Mouse (Mus musculus) erythroid progenitor cell, adult 5-6 weeks (primary cell): ENCODE results near the gene 2310009B15Rik. TPM values are rescaled to one million over a fixed set of nuclear protein-coding genes. Genes with fewer than 3 reads are reported as not detected.

Source experiments
- ATAC-seq: replicated peaks from 2 replicates; pipeline ENCODE4 v1.8.0; 2016; ENCODE audit warnings: moderate number of reproducible peaks, mild to moderate bottlenecking, moderate TSS enrichment, inconsistent platforms; ENCODE audit not compliant: poor library complexity, low FRiP score, severe bottlenecking
- total RNA-seq, 2 experiments: library from RNA; stranded (forward) in 1 of 2; stranded (reverse) in 1 of 2; fragments of 150-400 nt in 1 of 2; fragments of 186-747, 209-891 nt in 1 of 2; gene quantifications; 2 replicates each; pipeline versions ENCODE4 v1.2.3 to v1.2.4; 2015 to 2017; ENCODE audit warnings: low replicate concordance in 2 of 2

Gene 2310009B15Rik
- total RNA-seq (2015; ENCODE audit: low replicate concordance) = not detected in 2 replicates
- not detected in 2 replicates for total RNA-seq (2017; ENCODE audit: low replicate concordance)

DNA sequence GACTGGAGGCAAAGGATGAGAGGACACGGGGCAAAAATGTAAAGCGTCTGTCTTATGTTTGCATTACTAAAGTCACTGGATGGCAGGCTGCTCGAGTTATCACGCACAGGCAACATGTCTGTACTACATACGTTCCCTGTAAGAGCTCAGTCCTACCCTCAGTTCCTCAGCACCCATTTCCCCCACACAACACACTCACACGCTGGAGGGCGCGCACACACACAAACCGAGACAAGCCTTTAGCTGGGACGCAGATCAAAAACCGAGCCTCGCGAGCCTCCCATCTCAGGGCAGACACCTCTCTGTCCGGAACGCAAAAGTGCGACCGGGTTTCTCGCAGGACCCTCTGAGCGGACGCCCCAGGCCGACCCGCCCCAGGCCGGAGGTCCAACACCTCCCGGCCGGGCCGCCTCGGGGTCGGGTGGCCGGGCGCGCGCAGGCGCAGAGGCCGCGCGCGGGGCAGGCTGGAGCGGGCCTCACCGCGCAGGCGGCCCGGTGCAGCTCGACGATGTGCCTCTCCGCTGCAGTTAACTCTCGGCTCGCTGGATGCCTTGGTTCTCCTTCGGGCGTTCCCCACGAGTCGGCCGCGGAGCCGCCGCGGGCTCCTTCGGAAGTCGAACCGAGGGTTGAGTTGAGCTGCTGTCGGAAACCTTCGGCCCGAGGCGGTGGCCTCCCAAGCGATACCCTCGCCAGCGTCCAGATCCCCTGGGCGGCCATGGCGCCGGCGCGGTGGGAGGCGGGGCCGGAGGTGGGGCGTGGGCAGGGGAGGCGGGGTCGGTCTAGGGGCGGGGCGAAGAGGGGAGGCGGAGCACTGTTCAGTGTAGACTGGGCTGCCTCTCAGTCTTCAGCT, at the start of gene 2310009B15Rik:
TSS of gene 2310009B15Rik (minus strand) at position 752 of the 850 bp plus-strand sequence.
- peak; percentile 96 for ATAC-seq

DNA sequence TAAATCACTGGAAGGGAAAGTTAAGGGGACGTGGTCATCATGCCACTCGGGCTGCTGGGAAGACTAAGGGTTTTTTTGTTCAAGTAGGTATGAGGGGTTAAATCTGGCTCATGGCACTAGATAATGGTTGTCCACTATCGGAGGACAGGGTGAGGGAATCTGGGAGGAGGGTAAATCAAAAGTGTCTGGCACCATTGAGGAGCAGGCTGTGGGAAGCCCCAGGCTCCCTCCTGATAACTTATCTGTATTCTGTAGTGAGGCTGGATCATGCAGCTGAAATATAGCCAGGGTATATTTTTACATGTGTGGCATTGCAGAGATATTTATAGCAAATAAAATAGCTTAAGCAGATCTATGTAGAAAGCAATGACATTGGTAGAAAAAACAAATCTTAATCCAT, 49.6 kb upstream of the 2310009B15Rik start:
- no peak for ATAC-seq

- ATAC-seq = no peak
These were observed 48.6 kb upstream of the 2310009B15Rik start for GRCm38 (mm10) chr1:138905092-138905765.

- ATAC-seq = no peak
These were observed 47.2 kb upstream of the 2310009B15Rik start for GRCm38 (mm10) chr1:138903894-138904293.

DNA sequence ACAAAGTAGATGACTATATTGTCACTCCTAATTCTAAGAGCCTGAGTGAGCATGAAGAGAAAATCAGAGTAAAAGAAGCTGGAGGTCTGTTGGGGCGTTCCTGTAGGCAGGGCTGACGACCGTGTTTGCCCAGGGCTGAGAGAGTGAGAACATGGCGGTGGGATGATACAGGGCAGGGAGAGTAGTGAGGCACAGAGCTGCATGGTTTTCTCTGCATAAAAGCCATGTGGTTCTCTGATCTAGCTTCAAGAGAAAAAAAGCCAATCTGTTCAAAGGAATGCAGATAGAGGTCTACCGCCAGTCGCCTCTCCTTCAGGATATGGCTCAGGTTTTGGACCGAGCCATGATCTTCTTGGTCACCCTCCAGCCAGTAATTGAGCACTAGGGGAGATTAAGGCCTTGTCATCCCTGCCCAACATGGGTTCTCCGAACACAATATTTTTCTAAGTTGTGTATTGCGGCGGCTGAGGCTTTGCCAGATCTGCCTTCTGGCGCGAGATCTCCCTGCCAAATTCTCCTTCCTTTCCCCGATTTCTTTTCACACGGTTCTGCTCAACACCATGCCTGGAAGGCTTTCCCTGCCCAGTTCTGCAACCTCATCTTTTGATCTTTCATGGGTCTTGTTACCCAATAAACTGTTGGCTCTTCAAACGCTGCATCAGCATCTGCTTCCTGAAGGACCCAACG, 44.9 kb upstream of the 2310009B15Rik start:
- ATAC-seq = no peak

DNA sequence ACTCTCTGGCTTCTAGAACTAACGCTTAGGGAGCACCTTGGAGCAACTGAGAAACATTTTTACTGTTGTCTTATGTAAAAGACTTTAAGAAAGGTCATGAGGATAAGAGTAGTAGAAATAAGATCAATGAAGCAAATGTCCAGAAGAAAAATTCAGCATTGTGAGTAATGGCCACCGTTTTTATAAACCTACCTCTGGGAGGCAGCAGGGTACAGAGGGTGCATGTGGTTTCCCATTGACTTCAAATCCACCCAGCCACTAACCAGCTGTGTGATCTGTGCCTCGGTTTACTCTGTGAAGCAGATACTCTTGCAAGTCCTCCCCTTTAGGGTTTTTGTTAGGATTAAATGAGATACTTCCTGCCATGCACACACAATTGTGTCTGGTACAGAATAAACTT, 39.4 kb upstream of the 2310009B15Rik start:
- no peak for ATAC-seq

- ATAC-seq = no peak
These were observed 21.0 kb upstream of the 2310009B15Rik start for GRCm38 (mm10) chr1:138877470-138878254.

DNA sequence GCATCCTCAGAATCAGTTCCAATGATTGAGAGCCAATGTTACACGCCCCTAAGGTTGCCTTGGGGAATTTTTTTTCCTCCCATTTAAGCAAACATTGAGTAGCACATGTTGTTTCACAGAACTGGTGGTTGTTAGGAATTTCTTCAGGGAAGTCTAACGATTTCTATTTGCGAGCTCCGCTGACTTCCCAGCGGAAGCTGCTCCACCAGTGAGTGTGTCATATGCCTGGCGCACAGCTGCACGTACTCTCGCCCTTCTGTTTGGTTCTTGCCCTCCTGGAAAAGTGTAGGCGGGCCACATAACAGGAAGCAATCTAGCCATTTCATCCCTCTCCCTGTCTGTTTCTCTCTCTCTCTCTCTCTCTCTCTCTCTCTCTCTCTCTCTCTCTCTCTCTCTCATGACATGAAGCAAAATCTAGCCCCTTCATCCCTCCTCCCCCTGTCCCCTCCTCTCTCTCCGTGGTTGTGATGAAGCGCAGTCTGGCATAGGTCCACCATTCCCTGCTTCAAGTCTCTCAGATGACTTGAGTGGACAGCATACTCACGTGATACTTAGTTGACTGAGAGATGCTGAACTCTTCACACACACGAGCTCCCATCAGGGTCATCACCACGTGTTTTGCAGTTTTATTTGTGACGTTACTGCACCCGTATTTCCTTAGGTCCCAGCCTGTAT, 19.9 kb upstream of the 2310009B15Rik start:
- no peak for ATAC-seq

DNA sequence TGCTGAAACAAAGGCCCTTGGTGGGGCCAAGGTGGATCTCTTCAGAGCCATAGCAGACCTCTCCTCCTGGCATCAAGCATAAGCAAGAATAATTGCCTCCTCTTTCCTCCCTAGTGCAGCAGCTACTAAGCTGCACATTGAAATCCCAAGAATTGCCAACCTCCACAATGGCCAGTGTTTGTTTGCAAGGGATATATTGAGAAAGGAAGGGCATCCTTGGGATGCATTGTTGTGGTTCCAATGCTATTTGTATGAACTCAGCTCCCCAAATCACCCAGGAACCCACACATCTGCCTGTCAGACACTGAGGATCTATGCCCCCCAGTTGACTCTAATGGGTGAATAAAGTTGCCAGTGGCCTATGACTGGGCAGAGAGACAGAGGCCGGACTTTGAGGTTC, 5.8 kb downstream of the 2310009B15Rik start:
- no peak for ATAC-seq

DNA sequence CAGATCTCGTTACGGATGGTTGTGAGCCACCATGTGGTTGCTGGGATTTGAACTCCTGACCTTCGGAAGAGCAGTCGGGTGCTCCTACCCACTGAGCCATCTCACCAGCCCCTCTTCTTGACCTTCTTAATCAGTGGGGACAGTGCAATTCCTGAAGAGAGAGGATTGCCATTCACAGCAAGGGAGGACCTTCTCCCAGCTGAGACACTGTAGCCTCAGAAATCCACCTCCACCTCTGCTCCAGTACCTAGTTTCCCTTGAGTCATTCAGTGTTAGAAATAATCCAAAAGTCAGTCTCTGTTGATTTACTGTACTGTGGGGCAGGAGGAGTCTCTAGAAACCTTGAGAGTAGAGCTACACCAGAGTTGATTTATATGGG, 6.5 kb downstream of the 2310009B15Rik start:
- ATAC-seq = no peak

DNA sequence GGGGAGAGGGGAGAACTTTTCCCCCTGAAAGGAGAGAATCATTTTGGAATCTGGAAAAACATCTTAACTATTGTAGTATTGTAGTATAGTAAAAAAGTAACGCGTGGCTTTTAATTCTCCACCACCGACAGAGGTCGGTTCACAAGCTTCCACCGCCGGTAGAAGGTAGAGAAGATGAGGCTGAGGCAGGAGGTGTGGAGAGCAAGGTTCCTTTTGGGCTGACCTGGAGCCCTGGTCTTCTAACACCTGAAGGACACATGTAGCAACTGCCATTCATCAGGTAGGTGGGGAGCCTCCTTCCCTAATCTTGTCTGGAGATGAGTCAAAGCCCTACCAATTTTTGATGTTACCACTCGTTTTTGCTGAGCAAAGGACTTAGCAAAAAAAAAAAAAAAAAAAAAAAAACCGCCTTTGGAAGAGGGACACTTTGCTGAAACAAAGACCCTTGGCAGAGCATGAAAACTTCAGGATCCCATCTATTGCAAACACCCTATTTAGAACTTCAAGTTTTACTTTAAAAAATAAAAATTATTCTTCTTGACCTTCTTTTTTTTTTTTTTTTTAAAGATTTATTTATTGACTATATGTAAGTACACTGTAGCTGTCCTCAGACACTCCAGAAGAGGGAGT, 7.0 kb downstream of the 2310009B15Rik start:
- ATAC-seq = no peak

- ATAC-seq = 0 out of 2 replicates have a peak, but pooled peaks have one; percentile 25
These were observed 8.0 kb downstream of the 2310009B15Rik start, which contains the start of gene Lhx9 for GRCm38 (mm10) chr1:138848511-138849109. Gene Lhx9, minus strand, starts transcription at chr1:138848577.

GRCm38 (mm10) chr1:138848026-138848425, 8.6 kb downstream of the 2310009B15Rik start:
- no peak for ATAC-seq

DNA sequence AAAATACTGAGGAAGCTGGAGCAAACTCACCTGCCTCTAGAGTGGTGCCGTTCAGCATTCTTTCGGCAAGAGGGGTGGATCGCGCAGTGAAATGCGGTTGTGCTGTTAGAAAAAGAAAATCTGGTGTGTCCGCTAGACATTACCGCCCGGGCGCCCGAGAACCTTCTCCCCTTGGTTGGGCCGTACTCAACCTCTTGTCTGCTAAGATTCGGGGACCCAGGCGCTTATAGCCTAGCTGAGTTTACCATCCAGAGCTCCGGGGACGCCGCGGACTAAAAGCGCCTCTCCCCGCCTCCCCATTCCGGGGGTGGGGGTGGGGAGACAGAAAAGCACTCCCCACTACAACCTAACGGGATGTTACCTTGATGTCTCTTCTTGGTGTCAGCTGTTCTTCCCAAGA, 9.5 kb downstream of the 2310009B15Rik start:
- no peak for ATAC-seq

- ATAC-seq = no peak
These were observed 10.1 kb downstream of the 2310009B15Rik start for GRCm38 (mm10) chr1:138846581-138846980.

GRCm38 (mm10) chr1:138846131-138846530, 10.5 kb downstream of the 2310009B15Rik start:
- no peak for ATAC-seq

GRCm38 (mm10) chr1:138845481-138845880, 11.2 kb downstream of the 2310009B15Rik start:
- ATAC-seq = no peak

- no peak for ATAC-seq
These were observed 12.5 kb downstream of the 2310009B15Rik start for GRCm38 (mm10) chr1:138844166-138844565.
